Mouse (Mus musculus) cerebellum, adult 8-10 months (tissue): ENCODE measurements at regions not wholly inside any gene's neighbourhood (a gene's known extent, or its start where the extent isn't known, plus 50 kb on each side); places are given as distances from the start of the nearest gene placed in this dataset.

ENCODE experiments used
- DNase-seq: peaks from one replicate; pipeline ENCODE4 v3.0.0; 2022

DNA sequence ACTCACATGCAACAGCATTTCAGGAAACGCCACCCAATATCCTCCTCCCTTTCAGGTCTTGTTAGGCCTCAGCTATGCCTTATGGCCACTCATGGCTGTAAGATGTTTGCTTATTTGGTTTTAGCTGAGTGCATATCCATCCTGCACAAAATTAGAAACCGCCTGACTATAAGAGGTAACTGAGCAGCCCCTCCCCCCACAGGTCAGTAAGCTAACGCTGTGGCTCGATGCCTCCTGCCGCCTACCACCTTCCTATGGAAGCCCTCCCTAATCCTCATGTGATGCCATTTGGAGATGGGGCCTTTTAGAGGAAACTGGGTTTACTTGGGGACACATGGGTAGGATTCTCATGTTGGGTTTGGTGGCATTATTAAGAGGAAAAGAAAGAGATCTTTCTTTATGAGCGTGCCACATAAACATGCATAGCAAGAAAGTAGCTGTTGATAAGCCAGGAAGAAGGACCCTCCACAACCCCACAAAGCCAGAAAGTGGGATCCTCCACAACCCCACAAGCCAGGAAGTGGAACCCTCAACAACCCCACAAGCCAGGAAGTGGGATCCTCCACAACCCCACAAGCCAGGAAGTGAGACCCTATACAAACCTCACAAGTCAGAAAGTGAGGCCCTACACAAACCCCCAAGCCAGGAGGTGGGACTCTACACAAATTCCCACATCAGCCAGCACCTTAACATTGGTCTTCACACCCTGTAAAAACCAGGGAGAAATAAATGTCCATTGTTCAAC lies 134.5 kb downstream of the Tmem17 start:
- no peak for DNase-seq

- no peak for DNase-seq
These were observed 136.4 kb downstream of the Tmem17 start for GRCm38 (mm10) chr11:22648275-22648674.

- DNase-seq: no peak
These were observed 138.9 kb downstream of the Tmem17 start for GRCm38 (mm10) chr11:22650771-22651170.

- no peak for DNase-seq
These were observed 139.4 kb downstream of the Tmem17 start for GRCm38 (mm10) chr11:22651313-22651712.

- no peak for DNase-seq
These were observed 140.0 kb downstream of the Tmem17 start for GRCm38 (mm10) chr11:22651911-22652310.

- DNase-seq: no peak
These were observed 141.0 kb downstream of the Tmem17 start for GRCm38 (mm10) chr11:22652931-22653330.

- no peak for DNase-seq
These were observed 141.5 kb downstream of the Tmem17 start for GRCm38 (mm10) chr11:22653366-22653765.

DNA sequence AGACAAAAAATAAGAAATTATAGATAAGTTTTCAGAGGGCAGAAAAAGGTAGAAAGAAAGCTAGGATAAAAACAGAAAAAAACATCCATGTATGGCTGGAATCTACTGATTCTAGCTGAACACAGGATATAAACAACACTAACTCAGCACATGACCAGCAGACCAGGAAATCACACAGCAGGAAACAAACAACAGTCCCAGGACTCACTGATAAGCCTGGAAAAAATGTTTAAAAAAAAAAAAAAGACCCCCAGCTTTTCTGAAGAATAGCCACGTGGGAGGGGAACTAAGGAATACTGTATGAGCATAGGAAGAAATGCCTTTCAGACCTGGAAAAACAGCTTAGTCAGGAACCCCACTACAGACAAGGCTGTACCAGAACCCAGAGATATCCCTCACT lies 145.7 kb downstream of the Tmem17 start:
- no peak for DNase-seq

- no peak for DNase-seq
These were observed 149.2 kb downstream of the Tmem17 start for GRCm38 (mm10) chr11:22661072-22661471.

DNA sequence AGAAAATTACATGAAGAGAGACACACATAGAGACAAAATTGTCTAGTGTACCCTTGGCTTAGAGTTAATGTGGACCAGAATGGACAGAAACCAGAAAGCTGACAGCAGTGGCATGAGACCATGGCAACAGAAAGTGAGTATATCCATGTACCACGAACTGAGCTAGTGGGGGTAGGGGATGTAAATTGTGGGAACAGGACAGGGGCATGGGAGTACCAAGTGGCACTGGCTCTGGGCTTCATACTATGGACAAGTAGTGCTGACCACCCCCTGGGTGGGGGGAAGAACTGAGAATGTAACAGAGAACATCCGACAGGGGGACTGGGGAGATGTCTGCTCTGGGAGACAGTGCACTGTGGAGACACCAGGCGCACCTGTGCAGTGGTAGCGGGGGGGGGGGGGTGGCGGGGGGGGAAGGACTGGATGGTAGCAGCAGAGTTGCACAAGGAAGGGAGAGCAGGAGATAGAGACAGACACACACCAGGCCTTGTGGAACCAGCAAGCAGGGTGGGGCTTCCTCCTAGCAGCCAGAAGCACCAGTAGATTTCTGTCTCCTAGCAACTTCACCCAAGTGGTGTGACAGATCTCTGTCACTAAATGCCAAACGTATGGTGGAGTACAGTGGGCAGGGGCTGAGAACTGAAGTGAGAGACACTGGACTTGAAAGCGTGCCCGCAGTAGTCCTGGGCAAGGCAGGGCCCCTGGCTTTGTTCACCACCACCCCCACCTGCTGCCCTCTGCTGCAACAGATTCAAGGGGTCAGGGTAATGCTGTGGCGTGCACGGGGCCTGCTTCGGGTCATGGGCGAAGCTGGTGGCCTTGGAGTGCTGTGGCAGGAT lies 150.0 kb downstream of the Tmem17 start:
- no peak for DNase-seq

- DNase-seq: no peak
These were observed 154.1 kb downstream of the Tmem17 start for GRCm38 (mm10) chr11:22665978-22666377.

DNA sequence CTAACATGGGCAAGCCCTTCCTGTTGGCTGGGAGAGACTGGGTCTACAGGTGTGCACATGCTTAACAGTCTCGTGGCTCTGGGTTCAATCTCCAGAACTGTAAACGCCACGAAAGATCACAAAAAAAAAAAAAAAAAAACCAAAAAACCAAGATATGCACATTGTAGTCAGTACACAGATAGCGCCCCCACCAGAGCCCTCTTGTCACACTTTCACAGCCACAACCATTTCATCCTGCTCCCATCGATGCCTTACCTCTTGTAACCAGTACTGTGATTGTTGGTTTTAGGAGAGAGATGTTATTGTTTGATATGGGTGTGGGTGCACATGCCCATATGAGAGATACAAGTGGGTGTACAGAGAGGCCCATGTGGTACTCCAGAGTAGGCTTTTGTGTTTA lies 154.5 kb downstream of the Tmem17 start:
- DNase-seq: no peak

DNA sequence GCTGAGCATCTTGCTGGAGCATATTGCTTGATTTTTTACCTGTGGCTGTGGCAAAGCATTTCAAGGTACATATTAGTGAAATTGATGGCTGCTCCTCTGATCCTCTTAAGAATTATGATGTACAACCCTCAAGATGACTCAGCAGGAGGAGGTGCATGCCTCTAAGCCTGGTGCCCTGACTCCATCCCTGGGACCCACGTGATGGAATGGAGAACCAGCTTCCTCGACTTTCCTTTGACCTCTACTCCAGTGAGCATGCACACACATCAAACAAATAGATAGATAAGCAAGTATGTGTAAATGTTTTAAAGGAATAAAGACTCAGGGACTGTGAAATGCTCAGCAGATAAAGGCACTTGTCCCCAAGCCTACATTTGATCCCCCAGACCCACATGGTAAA lies 156.3 kb downstream of the Tmem17 start:
- DNase-seq: no peak

DNA sequence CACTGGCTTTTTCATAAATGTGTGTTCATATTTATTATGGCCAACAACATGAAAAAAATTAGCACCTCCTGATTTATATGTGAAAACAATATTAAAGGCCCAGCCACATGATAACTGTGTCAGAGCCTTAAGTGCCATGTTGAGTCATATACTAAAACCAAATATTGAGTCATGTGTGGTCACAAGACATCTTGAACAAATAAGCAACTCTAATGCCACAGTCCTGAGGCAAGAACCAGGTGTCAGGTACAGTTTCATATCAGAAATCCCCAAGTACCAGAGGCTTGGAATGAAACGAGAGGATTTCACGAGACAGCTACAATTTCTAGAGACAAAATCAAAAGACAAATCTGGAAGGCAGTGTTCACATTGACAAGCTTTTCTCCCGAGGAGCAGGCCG lies 157.4 kb downstream of the Tmem17 start:
- DNase-seq: no peak

DNA sequence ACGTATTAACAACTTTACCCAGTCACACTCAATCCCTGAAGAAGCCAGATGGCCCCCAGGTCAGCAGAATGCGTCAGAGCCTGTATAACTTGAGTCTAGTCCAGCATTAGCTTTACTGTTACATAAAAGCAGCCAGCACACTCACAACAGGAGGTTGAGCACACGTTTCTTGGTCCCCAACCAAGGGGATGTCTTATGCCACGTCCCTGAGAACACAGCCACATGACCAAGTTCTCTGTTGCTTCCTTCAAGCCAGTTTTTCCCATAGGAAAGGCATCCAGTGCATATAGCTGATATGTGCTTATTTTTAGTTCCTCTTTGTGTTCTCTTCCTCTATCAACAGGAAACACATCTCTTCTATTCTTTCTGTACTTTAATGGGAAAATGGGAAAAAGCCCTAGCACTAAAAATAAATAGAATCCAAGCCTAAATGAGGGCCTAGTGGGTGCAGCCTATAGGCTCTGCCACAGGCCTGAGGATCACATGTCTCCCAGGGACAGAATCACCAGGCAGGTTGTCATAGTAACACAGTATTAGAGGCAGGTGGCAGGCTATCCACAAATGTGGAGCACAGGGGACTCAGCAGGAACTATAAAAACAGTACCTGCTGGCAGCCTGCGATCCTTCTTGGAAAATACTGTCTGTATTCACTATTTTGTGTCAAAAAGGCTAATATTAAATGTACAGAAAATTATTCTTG lies 160.1 kb downstream of the Tmem17 start:
- DNase-seq: peak; percentile 31

DNA sequence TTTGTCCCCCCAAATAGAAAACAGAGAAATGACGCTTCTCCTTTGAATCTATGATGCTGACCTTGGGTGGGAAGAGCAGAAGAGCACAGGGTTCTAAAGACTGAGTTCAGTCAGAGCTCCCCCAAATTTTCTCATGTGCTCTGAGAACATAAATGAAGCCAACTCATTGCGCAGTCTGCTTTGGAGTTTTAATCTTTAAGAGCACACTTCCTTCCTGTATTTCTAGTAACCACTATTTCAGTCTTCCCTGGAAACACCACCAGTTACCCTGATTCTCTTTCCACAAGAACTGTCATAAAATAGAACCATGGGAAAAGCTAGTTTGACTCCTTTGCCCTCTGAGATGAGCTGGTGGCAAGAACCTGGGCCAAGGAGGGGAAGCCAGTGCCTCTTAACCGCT lies 163.2 kb downstream of the Tmem17 start:
- DNase-seq: no peak

- DNase-seq: no peak
These were observed 163.9 kb downstream of the Tmem17 start for GRCm38 (mm10) chr11:22675754-22676153.

DNA sequence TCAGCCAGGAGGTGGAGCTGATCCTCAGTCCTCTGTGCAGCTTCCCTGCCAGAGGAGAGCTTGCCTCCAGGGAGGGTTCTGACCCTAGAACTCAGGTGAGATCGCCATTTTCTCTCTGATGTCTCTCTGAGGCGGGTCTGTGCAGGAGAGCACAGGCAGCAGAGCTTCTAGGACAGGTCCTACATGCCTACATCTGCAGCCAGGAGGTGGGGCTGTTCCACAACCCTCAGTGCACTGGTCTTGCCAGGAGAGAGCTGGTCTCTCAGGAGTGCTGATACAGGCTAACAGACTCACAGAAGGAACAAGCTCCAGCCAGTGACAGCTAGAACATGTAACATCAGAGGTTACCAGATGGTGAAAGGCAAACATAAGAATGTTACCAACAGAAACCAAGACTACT lies 165.4 kb downstream of the Tmem17 start:
- DNase-seq: no peak

DNA sequence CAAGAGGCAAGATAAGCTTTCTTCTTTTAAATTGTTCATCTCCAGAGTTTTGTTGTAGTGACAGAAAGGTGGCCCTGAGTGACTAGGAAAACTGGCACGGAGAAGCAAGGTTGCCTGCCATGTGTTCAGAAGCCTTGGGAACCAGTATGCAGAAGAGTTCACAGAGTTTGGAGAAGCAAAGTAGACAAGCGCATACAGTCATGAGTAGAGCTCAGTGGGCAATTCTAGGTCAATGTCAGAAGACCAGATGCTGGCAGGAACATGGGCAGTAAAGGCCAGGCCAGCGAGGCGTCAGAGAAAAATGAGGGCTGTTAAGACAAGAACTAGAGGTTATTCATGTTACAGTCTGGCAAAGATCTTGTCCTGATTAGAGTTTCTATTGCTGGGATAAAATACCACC lies 172.7 kb downstream of the Tmem17 start:
- no peak for DNase-seq

- DNase-seq: no peak
These were observed 169.9 kb downstream of the B3gnt2 start for GRCm38 (mm10) chr11:22690829-22691228.

DNA sequence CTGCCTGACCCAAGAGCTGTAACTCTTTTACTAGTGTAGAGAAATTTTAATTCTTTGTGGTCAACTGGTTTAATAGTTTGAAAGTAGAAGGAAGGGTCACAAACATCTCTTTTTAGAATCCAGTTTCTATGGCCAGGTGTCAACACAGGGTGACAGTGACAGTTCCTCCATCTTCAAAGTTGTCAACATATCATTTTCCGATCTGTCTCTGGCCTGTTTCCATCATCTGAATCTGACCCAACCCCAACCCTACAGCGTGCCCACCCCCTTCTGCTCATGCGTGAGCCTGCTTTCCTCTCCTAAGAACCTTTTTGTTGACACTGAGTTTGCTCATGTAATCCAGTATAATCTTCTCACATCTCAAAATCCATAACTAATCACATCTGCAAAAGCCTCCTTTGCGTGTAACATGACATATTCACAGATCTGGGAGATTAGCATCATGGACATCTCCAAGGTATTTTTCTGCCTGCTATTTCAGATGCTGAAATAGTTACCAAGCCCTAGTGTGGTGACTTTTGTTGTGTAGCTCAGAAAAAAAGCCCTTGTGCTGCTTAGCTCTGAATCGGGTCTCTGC lies 168.4 kb downstream of the B3gnt2 start:
- no peak for DNase-seq

DNA sequence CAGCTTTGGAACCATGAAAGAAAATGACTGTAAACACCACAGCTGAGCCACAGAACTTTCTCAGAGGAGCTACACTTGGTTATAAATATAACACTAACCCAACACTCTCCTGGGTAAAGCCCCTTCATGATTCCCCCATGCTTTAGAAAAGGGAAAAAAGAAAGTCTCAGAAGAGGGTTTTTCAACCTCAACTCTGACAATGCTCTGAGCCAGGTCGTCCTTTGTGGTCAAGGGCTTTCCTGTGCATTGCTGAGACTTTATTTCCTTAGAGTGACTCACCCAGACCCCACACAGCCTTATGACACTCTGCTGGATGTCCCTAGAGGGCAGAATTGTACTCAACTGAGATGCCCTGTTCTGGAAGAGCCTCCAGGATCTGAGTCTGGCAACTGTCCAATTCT lies 167.8 kb downstream of the B3gnt2 start:
- DNase-seq: no peak

GRCm38 (mm10) chr11:22693376-22693775 lies 167.4 kb downstream of the B3gnt2 start:
- DNase-seq: no peak
